Mouse (Mus musculus) C2C12 (cell line): ENCODE results near the gene Myo5a.

Experiments
- CTCF ChIP-seq: IDR thresholded peaks from one replicate; pipeline ENCODE4 v1.5.1; 2011; ENCODE audit not compliant: control insufficient read depth, insufficient read depth, insufficient read length
- MYOD1 ChIP-seq: IDR thresholded peaks from one replicate; pipeline ENCODE4 v1.6.1; 2011; ENCODE audit warnings: low read depth; ENCODE audit not compliant: control insufficient read depth, insufficient read length

GRCm38 (mm10) chr9:75261332-75261872 lies 190.6 kb downstream of the Myo5a start:
- TF ChIP-seq CTCF (no peak), MYOD1 (no peak)
